Comparison of ENCODE assay signal across 19 mouse cellular contexts in the genomic region with DNA sequence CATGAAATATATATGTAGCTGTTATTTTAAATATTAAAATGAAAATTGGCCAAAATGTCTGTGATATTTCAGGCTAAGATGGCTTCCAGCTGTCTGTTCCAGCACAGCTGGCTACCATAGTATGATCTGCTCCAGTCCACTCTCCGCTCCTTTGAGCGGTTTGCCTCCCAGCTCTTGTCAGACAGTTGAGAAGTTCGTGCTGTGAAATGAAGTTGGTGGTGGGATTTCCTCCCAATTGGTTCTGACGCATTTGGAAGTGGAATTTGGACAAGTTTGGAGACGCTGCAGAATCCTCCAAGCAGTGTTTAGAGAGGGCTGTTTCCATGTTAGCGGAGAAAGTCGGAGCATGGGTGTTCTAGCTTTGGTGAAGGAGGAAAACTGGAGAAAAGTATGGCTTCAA.
DNase-seq lines count a peak whose midpoint lies in the region; ATAC-seq lines count a peak whose summit lies in the region.
"Had no signal": no experiment of that assay in that cellular context is flagged by ENCODE, and none has a peak within 500 bp of the region (broad histone marks: within the 10 kb centered on the region; RNA-seq: fewer than 3 reads in every experiment).

No protein-coding gene starts in this region.

- H3K4me3 ChIP-seq in kidney, embryonic 14.5 days (ENCODE audit: low read length), result no peak overlapping the region
- H3K4me3 ChIP-seq in lung, embryonic 16.5 days (ENCODE audit: low read length), result no peak overlapping the region
- H3K4me3 ChIP-seq in intestine, embryonic 15.5 days (replicated peaks), result no peak overlapping the region
- no peak overlapping the region for H3K4me3 ChIP-seq in stomach, embryonic 16.5 days (replicated peaks; ENCODE audit: low read length)
- H3K4me3 ChIP-seq: heart, adult 2 months; hindbrain, embryonic 15.5 days; layer of hippocampus, adult 2 months; limb, embryonic 13.5 days; neural tube, embryonic 15.5 days had no signal

- WGBS in kidney, embryonic 14.5 days, result 78% methylated on average over 7 of the region's 7 CpGs
- 60% methylated on average over 7 of the region's 7 CpGs for WGBS in lung, embryonic 16.5 days
- WGBS in intestine, embryonic 15.5 days, result 49% methylated on average over 7 of the region's 7 CpGs
- WGBS in stomach, embryonic 16.5 days, result 53% methylated on average over 7 of the region's 7 CpGs

- no peaks in the 10 kb centered on the region for H3K9me3 ChIP-seq in kidney, embryonic 14.5 days (ENCODE audit: control insufficient read depth, low read length)
- H3K9me3 ChIP-seq in lung, embryonic 16.5 days (ENCODE audit: control insufficient read depth, low read length), result no peaks in the 10 kb centered on the region
- no peaks in the 10 kb centered on the region for H3K9me3 ChIP-seq in intestine, embryonic 15.5 days
- H3K9me3 ChIP-seq in stomach, embryonic 16.5 days (replicated peaks; ENCODE audit: control insufficient read depth, low read length), result no peaks in the 10 kb centered on the region
- H3K9me3 ChIP-seq: G1E; hindbrain, embryonic 15.5 days; limb, embryonic 13.5 days; neural tube, embryonic 15.5 days had no signal

- peak overlapping the region; percentile 55; the same call in 1 of the 2 replicates for H3K27ac ChIP-seq in kidney, embryonic 14.5 days (ENCODE audit: low read depth, low read length)
- H3K27ac ChIP-seq in lung, embryonic 16.5 days (ENCODE audit: low read length), result peak overlapping the region; percentile 56; the same call in 1 of the 2 replicates
- H3K27ac ChIP-seq in intestine, embryonic 15.5 days, result peak overlapping the region; percentile 72
- peak overlapping the region; percentile 86 for H3K27ac ChIP-seq in stomach, embryonic 16.5 days (ENCODE audit: low read length)
- H3K27ac ChIP-seq: heart, adult 2 months; hindbrain, embryonic 15.5 days; layer of hippocampus, adult 2 months; limb, embryonic 13.5 days; neural tube, embryonic 15.5 days had no signal

- 0 out of 2 replicates have a peak, but pooled peaks cover 5% of the 10 kb centered on the region for H3K4me1 ChIP-seq in kidney, embryonic 14.5 days (ENCODE audit: control insufficient read depth, insufficient read depth, low read length)
- peaks cover 4% of the 10 kb centered on the region for H3K4me1 ChIP-seq in lung, embryonic 16.5 days (replicated peaks; ENCODE audit: control insufficient read depth, insufficient read depth, low read length)
- peaks cover 11% of the 10 kb centered on the region for H3K4me1 ChIP-seq in intestine, embryonic 15.5 days (replicated peaks)
- H3K4me1 ChIP-seq in stomach, embryonic 16.5 days (ENCODE audit: control insufficient read depth, insufficient read depth, low read length), result peaks cover 6% of the 10 kb centered on the region

- H3K36me3 ChIP-seq in kidney, embryonic 14.5 days (ENCODE audit: control insufficient read depth, insufficient read depth, low read length), result peaks cover 18% of the 10 kb centered on the region
- H3K36me3 ChIP-seq in lung, embryonic 16.5 days (ENCODE audit: control insufficient read depth, insufficient read depth, low read length), result no peaks in the 10 kb centered on the region; the same call in 1 of the 2 replicates
- H3K36me3 ChIP-seq in intestine, embryonic 15.5 days, result no peaks in the 10 kb centered on the region
- H3K36me3 ChIP-seq in stomach, embryonic 16.5 days (ENCODE audit: control insufficient read depth, insufficient read depth, low read length), result no peaks in the 10 kb centered on the region
- H3K36me3 ChIP-seq: hindbrain, embryonic 15.5 days; neural tube, embryonic 15.5 days had no signal

- no peak overlapping the region for H3K9ac ChIP-seq in kidney, embryonic 14.5 days (ENCODE audit: low read depth, low read length)
- no peak overlapping the region for H3K9ac ChIP-seq in lung, embryonic 16.5 days (ENCODE audit: low read length)
- H3K9ac ChIP-seq in intestine, embryonic 15.5 days, result no peak overlapping the region
- H3K9ac ChIP-seq in stomach, embryonic 16.5 days (ENCODE audit: low read length), result no peak overlapping the region
- H3K9ac ChIP-seq: hindbrain, embryonic 15.5 days; limb, embryonic 13.5 days; liver, postnatal 0 days; neural tube, embryonic 15.5 days had no signal

- intact Hi-C loops in left cerebral cortex, postnatal 25 days (cut with DNase I), result no loop called here

- no peak for DNase-seq in kidney, adult 11 months
- DNase-seq in lung, postnatal 36 days, result no peak
- no peak for DNase-seq in left cerebral cortex, postnatal 25 days (ENCODE audit: low spot score in 2 of 2)
- DNase-seq: cerebellum, adult 11 months; cerebellum, postnatal 25 days; liver, postnatal 0 days; retina, postnatal 1 day; thymus, postnatal 14 days had no signal

- no peaks in the 10 kb centered on the region for H3K27me3 ChIP-seq in kidney, embryonic 14.5 days (ENCODE audit: control insufficient read depth, insufficient read depth, low read length)
- H3K27me3 ChIP-seq in lung, embryonic 16.5 days (ENCODE audit: control insufficient read depth, insufficient read depth, low read depth, low read length), result no peaks in the 10 kb centered on the region
- H3K27me3 ChIP-seq in intestine, embryonic 15.5 days (replicated peaks), result no peaks in the 10 kb centered on the region
- no peaks in the 10 kb centered on the region for H3K27me3 ChIP-seq in stomach, embryonic 16.5 days (ENCODE audit: control insufficient read depth, insufficient read depth, low read length)
- H3K27me3 ChIP-seq: hindbrain, embryonic 15.5 days; limb, embryonic 13.5 days; neural tube, embryonic 15.5 days had no signal

- no peak for ATAC-seq in kidney, embryonic 14.5 days (ENCODE audit: low FRiP score, low TSS enrichment)
- ATAC-seq in lung, embryonic 16.5 days (ENCODE audit: low read depth), result peak; percentile 84; the same call in 1 of the 2 replicates
- peak; percentile 88 for ATAC-seq in intestine, embryonic 15.5 days
- peak; percentile 93 for ATAC-seq in stomach, embryonic 16.5 days (ENCODE audit: insufficient read depth, low FRiP score)
- ATAC-seq: liver, postnatal 0 days had no signal

- no peak overlapping the region for H3K4me2 ChIP-seq in kidney, embryonic 14.5 days (replicated peaks; ENCODE audit: low read depth, low read length)
- H3K4me2 ChIP-seq in lung, embryonic 16.5 days (ENCODE audit: low read depth, low read length), result no peak overlapping the region
- no peak overlapping the region; the same call in 1 of the 2 replicates for H3K4me2 ChIP-seq in intestine, embryonic 15.5 days (replicated peaks)
- H3K4me2 ChIP-seq in stomach, embryonic 16.5 days (ENCODE audit: low read depth, low read length), result peak overlapping the region; percentile 7; the same call in 1 of the 2 replicates
- H3K4me2 ChIP-seq: hindbrain, embryonic 15.5 days; limb, embryonic 13.5 days; midbrain, embryonic 11.5 days; neural tube, embryonic 15.5 days had no signal
